Mouse (Mus musculus): ENCODE data around the gene Atxn7l3.

- TF ChIP-seq CTCF (IDR thresholded peaks at IDR 0.05; ENCODE audit: low read depth, low read length) (peak; percentile 62), EP300 (IDR thresholded peaks at IDR 0.05; ENCODE audit: insufficient read depth, low read depth, low read length) (no peak), POLR2A (IDR thresholded peaks at IDR 0.05; ENCODE audit: insufficient read depth, low read length) (no peak)
Observed at GRCm38 (mm10) chr11:102258521-102258920, 37.9 kb downstream of the Atxn7l3 start.
